Mouse (Mus musculus) spleen, postnatal 4 days (tissue): ENCODE measurements around the gene Ddx27.

ENCODE experiments used
- DNase-seq, 2 experiments: peaks; one replicate each; pipeline ENCODE4 v3.0.0; 2022; ENCODE audit warnings: low spot score in 2 of 2

The Ddx27 gene

DNA sequence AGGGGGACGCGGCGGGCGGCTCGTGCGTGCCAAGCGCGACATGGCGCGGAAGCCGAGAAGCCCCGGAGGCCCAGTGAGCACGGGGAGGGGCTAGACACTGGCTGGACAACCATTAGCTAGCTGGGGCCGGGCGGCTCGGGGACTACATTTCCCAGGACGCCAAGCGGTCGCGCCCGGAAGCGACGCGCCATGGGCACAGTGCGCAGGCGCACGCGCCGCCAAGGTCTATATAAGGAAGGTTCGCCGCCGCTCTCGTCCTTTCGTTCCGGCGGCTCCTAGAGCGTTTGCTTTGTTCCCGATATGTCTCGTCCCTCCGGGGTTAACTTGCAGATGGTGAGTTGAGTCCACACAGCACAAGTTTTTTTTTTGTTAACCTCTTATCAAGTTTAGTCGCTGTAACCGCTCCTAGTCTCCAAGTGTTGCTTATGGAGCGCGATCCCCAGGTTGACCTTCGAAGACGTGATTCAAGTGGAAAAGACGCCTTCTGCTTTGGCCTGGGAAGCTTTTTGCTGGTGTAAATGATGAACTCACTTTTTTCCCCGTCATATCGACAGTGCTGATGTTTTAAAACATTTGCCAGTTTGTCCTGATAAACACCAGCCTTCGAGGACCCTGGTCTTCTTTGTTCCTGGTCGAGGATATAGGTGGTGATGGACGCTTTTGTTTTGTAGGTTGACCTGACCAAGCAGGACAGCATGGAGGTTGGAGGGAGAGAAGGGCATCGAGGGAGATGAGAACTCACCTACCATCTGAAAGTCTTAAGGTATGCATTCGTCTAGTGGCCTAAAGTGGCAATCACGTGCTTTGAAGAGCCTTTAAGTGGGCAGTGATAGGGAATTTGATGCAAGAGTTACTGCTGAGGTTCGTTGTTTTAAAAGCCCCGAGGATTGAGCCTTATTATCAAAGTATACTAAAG, 48.2 kb downstream of the Ddx27 start, which contains the start of gene Znfx1:
Gene Znfx1 (minus strand): TSS at position 51 of the 916 bp plus-strand sequence.
- peak; percentile 97 to 100 for DNase-seq

DNA sequence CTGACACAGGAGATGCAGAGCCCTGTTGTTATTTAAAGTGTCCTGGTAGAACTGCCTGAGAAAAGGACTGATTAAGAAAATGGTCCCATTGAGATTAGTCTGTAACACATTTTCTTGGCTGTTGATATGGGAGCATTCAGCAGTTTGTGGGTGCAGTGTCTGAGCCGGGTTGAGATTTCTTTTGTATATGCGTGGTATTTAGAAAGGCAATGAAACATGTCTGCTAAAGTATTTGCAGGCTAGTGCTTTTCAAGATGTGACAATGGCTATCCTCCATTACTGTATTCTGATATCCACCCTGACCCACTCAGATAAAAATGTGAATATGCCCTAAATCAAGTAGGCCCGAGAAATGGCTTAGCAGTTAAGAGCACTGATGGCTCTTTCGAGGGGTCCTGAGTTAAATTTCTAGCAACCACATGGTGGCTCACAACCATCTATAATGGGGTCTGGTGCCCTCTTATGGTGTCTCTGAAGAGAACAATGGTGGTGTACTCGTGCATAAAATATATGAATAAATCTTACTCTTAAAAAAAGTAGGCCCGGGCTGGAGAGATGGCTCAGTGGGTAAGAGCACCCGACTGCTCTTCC, 49.0 kb downstream of the Ddx27 start:
- DNase-seq: no peak

DNA sequence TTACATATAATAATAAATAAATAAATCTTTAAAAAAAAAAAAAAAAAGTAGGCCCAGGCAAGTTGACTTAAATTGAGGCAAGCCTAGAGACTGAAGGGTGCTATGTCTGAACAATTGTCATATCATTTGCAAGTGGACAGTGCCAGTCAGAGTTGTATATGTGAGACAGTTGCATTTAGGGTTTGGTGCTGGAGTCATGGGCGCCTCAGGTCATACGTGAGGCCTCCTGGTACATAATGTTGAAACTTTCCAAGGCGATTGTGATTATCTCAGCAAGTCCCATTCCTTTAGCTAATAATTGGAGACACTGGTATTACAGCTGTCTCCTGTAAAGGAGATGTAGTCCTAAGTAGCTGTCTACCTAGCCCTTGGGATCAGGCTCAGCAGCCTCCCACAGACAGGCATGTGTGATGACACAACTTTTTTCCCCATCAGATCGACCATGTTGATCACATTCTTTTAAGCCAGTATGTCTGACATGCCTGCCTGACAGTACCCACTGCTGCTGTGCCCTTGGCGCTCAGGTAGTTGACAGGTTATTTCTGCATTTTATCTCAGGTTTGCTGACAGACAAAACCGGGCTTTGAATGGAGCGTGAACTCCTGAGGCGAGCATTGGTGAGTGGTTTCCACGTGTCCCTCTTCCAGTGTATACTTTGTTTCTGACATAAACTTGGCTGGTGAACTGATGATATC, 49.8 kb downstream of the Ddx27 start:
- no peak for DNase-seq

DNA sequence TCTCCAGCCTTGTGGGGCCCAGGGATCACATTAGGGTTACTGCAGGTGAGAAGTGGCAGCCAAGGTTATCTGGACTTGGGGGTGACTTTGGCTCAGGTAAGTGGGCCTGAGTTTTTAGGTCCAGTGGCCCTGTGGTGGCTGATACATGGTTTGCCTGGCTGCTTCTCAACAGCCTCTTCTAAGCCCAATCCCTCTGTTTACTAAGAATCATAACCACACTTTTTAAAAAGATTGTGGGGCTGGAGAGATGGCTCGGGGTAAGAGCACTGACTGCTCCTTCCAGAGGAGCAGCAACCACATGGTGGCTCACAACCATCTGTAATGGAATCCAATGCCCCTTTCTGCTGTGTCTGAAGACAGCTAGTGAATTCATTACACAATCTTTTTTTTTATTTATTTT, 51.0 kb downstream of the Ddx27 start:
- no peak for DNase-seq

DNA sequence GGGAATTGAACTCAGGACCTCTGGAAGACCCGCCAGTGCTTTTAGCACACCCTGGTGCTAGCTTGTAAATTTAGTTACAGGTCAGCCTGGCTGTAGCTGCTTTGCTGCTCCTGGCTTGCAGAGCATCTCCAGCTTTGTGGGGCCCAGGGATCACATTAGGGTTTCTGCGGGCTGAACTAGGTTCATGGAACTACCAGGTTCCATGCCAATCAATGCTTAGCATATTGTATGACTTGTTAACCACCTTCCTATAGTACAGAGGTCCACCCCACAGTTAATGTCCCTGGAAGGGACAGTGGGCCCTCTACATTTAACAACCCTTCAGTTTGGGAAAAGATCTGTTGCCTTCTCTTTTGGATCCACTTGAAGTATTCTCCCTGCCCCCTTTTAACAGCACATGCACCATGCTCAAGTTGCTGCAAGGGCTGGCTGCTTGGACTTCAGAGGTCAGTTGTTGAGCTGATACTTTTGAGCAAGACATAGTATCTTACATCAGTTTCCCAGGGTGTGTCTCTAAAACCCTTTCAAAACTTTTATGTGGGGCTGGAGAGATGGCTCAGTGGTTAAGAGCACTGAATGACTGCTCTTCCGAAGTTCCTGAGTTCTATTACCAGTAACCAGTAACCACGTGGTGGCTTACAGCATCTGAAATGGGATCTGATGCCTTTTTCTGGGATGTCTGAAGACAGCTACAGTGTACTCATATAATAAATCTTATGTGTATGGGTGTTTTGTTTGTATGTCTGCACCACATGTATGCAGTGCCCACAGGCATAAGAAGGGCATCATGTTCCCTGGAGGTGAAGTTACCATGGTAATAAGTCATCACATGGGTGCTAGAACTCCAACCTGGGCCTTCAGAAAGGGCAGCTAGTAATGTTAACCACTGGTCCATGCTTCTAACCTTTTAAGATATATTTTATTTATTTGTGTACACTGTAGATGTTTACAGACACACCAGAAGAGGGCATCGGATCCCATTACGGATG, 51.8 kb downstream of the Ddx27 start:
- no peak for DNase-seq

DNA sequence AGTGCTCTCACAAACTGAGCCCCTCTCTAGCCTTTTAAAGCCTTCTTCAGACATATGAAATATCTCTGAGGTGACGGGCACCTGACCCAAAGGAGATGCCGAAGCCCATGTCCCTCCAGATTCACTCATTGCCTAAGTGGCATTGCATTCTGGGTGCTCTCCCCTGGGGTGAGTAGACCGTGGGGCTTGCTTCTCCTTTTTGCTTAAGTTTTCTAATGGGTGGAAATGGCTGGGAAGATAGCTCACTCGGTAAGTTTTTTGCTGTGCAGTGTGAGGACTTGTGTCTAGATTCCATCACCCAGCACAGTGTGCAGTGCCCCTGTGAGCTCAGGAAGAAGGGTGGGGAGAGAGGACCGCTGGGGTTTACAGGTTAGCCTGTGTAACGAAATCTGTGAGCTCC, 52.6 kb downstream of the Ddx27 start:
- no peak for DNase-seq

DNA sequence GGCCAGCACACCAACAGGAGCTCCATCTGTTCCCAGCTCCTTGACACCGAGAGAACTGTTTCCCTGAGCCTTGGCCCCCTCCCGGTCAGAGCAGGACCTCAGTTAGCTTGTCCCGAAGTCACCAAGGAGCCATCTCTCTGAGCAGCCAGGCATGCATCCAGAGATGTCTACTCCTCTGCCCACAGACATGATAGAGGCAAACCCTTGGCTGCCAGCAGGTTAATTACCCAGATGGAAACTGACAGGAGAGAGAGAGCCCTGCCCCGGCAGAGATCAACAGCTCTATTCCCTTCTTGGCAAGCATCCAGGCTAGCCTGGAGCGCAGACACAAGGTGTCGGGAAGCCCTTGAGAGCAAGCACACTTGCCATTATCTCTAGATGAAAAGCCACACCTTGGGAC, 55.3 kb downstream of the Ddx27 start:
- no peak for DNase-seq

DNA sequence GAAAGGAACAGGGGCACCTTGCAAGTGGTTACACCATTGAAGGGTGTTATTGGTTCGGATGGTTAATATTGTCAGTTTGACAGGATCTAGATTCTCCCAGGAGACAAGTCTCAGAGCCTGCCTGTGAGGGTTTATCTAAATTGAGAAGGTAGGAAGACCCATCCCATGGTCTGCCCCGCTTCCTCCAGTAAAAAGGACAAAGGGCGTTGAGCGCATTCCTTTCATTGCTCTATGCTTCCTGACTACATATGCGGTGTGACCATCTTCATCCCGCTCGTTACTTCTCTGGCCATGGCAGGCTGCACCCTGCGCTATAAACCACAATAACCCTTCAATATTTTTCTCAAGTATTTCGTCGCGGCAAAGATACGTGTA, 56.3 kb downstream of the Ddx27 start:
- DNase-seq: no peak

DNA sequence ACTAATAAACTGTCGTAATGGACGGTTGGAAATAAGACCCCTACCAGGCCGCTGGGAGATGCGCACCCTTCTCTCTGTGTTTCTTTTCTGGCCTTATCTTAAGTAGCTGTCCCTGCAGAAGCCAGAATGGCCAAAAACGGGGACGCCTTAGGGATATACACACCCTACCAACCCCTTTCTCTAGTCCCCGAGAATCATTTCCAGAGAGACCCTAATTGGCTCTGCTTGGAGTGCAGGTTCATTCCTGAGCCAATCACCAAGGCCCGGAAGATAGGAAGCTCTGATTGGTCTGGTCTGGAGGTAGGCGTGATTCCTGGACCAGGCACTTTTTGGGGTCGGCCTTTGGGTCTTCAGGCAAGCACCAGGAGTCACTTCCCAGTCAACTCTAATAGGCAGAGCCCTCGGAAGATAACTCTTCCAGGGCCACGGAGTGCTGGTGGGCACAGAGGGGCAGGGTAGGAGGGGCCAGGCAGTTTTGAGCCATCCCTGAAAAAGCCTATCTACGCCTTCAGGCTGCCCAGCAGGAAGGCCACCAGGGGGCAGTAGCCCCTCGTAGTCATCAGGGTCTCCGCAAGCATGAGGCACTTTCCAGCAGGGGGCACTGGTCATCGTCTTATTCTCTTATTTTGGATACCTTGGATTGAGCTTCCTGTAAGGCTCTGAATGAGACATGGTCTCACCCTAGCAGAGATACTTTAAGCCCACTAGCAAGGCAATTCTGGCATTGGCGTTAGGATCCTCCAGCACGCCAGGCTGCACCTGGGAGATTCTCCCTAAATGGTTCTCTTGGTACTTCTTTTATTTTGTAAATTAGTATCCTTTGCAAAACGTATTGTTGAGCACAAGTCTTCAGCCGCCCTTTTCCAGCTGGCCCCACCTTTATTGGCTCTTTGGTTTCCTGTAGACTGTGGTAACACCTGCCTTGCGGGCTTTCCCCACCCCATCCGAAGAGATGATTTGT, 56.9 kb downstream of the Ddx27 start:
- DNase-seq: peak; percentile 90 to 97

DNA sequence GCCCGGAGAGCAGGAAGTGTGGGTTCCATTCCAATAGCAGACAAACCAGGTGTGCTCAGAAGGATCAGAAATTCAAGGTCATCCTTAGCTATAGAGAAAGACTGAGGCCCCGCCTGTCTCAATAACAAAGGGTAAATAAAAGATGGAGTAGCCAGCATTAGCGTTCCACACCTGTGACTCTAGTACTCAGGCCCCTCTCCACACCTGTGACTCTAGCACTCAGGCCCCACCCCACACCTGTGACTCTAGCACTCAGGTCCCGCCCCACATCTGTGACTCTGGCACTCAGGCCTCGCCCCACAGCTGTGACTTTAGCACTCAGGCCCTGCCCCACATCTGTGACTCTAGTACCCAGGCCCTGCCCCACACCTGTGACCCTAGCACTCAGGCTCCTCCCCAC, 59.6 kb downstream of the Ddx27 start:
- no peak for DNase-seq

DNA sequence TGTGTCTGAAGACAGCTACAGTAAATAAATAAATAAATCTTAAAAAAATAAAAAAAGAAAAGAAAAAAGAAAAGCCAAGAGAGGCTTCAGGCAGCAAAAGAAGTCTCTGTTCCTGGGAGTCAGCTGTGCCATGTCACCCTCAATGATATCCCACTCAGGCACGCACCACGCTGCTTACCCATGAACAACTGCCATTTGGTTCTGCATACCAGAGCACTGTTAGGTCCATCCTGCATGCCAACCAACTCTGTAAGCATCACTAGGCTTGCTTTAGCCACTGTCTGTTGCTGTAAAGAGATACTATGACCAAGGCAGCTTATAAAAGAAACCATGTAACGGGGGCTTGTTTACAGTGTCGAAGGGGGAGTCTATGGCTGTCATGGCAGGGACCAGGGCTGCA, 61.4 kb downstream of the Ddx27 start:
- DNase-seq: no peak

DNA sequence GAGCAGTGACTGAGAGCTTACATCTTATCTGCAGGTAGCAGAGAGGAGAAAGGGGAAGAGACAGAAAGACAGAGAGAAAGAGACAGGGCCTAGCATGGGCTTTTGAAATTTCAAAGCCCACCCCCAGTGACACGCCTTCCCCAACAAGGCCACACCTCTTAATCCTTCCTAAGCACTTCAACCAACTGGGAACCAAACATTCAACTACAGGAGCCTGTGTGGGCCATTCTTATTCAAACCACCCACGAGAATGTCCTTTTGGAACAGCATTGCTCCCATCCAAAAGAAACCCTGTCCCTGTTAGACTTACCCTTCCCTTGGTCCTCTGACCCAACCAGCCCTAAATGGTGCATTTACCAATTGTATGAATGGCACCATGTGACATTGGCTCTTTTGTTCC, 61.8 kb downstream of the Ddx27 start:
- no peak for DNase-seq

DNA sequence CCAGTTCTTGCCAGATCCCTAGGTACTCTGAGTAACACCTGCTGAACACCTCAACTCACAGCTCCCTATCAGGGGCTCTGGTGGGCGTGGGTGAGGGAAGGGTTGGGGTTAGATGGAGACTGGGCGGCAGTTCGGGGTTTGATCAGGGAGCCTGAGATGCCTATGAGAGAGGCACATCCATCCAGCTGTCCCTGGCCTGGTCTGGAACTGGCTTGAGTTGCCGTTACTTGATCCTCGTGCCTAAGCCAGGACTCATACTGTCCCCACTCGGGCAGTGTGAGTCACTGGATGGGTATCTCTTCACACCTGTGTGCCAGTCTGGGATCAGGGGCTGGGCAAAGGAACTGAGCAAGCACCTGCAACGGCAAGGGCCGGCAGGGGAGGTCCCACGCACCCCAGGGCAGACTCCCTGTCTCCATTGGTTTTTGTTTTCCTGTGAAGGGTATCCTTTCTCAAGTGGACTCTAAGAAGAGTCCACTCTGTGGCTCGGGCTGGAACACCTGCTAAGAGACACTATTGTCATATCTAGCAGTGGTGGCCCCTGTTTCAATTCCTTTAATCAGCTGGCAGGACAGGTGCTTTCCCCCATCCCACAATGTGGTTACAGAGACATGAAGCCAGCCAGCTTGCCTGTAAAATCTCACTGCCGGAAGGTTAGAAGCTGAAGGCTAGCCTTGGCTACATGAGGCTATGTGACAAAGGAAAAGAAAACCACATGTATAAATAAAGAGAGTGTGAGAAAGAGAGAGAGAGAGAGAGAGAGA, 62.4 kb downstream of the Ddx27 start:
- no peak for DNase-seq

DNA sequence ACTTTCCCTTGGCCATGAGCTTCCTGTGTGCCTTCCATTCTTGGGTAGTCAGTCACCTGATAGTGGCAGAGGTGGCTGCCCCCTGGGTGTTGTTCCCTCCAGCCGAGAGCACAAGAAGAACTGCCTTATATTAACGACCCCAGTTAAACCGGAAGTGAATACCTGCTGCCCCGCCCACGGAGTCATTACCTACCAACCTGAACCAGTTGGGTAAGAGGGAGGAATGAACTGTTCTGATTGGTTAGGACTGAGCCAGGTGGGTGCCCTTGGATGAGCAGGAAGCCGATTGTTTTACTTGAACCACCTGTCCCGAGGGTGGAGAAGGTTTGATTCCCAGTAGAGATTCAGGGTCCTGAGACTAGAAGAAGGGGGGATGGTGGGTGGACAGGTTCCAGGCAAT, 63.5 kb downstream of the Ddx27 start:
- no peak for DNase-seq

DNA sequence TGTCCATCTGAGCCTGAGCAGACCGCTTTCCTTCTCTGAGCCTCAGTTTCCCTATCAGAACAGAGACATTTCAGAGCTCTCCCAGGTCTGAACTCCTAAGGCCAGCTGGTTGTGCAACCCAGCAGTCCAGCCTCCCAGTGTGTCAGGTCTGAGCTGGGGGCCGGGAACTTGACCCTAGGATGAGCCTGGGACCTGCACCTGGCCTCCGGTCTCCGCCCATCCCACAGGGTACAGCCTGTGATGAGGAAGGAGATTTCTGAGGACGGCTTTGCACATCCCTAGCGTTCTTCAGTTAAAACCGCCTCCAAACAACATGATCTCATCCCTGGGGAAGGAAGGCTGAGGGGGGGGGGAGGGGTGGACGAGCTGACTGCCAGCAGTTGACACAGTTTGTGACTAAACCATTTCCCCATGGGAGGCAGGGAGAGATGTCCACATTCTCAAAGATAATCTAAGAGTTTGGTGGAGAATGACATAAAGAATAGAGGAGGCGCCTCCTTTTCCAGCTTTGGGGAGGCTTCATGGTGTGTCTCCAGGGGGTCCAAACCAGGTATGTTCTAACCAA, 64.0 kb downstream of the Ddx27 start:
- no peak for DNase-seq

DNA sequence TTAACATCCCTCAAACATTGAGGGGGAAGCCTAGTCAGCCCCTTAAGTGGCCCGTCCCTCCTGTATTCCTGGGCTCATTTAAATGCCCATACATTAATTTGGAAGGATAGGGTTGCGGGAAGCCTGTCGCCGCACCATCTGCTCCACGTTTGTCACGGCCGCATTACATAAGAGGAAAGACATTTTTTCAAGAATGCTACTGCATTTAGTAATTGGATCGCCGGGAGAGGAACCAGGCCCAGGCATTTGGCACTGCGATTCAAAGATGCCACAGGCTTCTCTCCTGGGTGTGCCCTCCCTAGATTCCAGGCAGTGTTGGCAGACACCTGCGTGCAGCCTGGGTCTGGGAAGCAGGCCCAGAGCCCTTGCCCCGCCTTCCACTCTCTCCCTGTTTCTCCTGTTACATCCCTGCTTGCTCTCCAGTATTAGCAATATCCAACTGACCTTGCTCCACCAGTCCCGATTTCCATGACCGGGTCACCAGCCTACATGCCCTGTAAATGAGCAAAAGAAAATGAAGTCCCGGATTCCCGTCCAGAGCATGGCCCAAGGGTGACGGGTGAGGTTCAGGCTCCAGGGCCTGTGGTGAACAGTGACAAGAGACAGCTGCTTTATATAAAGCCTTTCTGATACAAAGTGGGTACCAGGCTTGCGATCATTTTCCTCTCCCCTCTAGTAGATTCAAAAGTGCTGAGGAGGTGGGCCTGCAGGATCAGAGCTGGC, 64.7 kb downstream of the Ddx27 start:
- DNase-seq: no peak

DNA sequence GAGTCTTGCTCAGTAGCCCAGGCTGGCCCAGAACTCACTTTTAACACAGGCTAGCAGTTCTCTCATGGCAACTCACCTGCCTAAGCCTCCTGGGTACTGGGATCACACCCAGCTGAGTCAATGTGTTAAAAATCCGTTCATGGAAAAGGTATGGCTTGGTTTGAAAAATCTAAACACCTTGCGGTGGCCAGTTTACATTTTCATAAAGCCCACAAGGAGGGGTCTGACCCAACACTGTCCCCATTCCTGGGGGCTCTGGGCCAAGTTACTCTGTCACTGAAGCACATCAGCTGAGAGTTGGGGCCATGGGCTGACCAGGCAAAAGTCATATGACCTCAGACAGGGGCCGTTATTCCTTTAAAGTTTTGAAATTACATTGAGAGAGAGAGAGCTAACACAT, 65.4 kb downstream of the Ddx27 start:
- no peak for DNase-seq

DNA sequence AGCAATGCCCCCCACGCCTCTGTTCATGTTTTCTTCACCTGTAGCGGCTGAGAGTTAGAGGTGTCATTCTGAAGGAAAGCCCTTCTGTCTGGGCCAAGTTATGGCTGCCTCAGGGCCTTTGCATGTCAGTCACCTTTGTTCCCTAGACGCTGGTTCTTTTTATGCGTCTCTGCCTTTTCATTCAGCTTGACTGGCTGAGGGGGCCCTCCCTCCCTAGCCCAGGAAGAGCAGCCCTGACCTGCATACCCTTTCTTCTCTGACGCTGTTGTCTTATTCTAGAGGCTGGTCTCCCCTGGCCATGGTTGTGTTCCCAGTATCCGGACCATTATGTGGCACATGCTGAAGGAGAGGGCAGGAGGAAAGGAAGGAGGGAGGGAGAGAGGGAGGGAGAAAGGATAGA, 66.1 kb downstream of the Ddx27 start:
- DNase-seq: no peak

DNA sequence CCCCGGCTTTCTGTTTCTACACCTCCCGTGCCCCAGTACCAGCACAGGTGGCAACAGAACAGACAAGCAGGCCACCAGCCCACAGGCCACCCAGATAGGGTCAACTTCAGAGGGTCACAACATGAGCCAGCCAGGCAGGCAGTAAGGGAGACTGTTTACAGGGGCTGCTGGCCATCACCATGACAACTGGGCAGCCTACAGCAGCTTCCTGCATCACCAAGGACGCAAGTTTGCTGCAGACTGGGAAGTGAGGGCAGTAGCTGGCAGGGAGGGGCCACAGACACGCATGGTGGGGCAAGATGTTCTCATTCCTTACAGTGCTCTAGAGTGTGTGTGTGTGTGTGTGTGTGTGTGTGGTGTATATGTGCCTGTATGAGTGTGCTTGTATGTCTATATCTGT, 66.6 kb downstream of the Ddx27 start:
- DNase-seq: peak in 1 of 2 experiments; percentile 34
